Mouse (Mus musculus) urinary bladder, adult 18-20 months (tissue): ENCODE results near the gene Emilin2.

ENCODE experiments used
- DNase-seq, 2 experiments: peaks; one replicate each; pipeline ENCODE4 v3.0.0; 2022; ENCODE audit warnings: low spot score in 2 of 2, mixed read lengths in 2 of 2

Gene Emilin2

GRCm38 (mm10) chr17:71206136-71206893 is 105.5 kb downstream of the Emilin2 start:
- DNase-seq: no peak

- DNase-seq: no peak
These were observed 107.0 kb downstream of the Emilin2 start for GRCm38 (mm10) chr17:71204809-71205091.

GRCm38 (mm10) chr17:71203998-71204808 is 107.6 kb downstream of the Emilin2 start:
- no peak for DNase-seq
